Mouse (Mus musculus) erythroid progenitor cell, adult 5-6 weeks (primary cell): Measurements from ENCODE around the gene Abcc6. TPM values are rescaled to one million over a fixed set of nuclear protein-coding genes. Genes with fewer than 3 reads are reported as not detected.
"Not testable (repeated sequence)": the region's sequence is repeated elsewhere in the genome, so short reads cannot be mapped to it uniquely, and the experiment has no call there.

Experiments
- ATAC-seq: replicated peaks from 2 replicates; pipeline ENCODE4 v1.8.0; 2016; ENCODE audit warnings: moderate number of reproducible peaks, mild to moderate bottlenecking, moderate TSS enrichment, inconsistent platforms; ENCODE audit not compliant: poor library complexity, low FRiP score, severe bottlenecking
- total RNA-seq, 2 experiments: library from RNA; stranded (forward) in 1 of 2; stranded (reverse) in 1 of 2; fragments of 150-400 nt in 1 of 2; fragments of 186-747, 209-891 nt in 1 of 2; gene quantifications; 2 replicates each; pipeline versions ENCODE4 v1.2.3 to v1.2.4; 2015 to 2017; ENCODE audit warnings: low replicate concordance in 2 of 2

Abcc6 gene
- total RNA-seq, 2 experiments from 2014 or later: not detected

GRCm38 (mm10) chr7:45943280-45943679 is 86.8 kb downstream of the Abcc6 start:
- not testable (repeated sequence) for ATAC-seq

GRCm38 (mm10) chr7:45941986-45942385 is 88.1 kb downstream of the Abcc6 start:
- no peak for ATAC-seq

GRCm38 (mm10) chr7:45939836-45940235 is 90.3 kb downstream of the Abcc6 start:
- no peak for ATAC-seq

GRCm38 (mm10) chr7:45935114-45935513 is 95.0 kb downstream of the Abcc6 start:
- peak; percentile 52; the same call in 1 of the 2 replicates for ATAC-seq

DNA sequence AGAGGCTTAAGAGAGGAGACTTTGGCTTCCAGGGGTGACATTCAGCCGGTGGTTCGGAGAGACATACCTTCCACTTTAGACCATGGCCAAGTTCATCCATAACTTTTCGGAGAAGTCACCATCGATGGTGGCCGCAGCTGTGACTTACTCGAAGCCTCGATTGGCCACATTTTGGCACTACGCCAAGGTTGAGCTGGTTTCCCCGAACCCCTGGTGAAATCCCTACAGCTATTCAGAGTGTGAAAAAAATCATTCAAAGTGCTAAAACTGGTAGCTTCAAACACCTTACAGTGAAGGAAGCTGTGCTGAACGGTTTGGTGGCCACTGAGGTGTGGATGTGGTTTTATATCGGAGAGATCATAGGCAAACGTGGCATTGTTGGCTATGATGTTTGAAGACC is 96.3 kb downstream of the Abcc6 start:
- not testable (repeated sequence) for ATAC-seq

GRCm38 (mm10) chr7:45929688-45930087 is 100.4 kb downstream of the Abcc6 start:
- no peak for ATAC-seq

- ATAC-seq: no peak
Observed at GRCm38 (mm10) chr7:45928626-45929295, 101.3 kb downstream of the Abcc6 start.

GRCm38 (mm10) chr7:45924429-45924816 is 105.7 kb downstream of the Abcc6 start:
- ATAC-seq: no peak

- ATAC-seq: peak; percentile 55
Observed at GRCm38 (mm10) chr7:45923762-45924428, 106.2 kb downstream of the Abcc6 start, which contains the start of gene Ccdc114. Ccdc114 (plus strand) TSS chr7:45924072.

GRCm38 (mm10) chr7:45922928-45923761 is 107.0 kb downstream of the Abcc6 start:
- ATAC-seq: peak; percentile 85

- ATAC-seq: no peak
Observed at GRCm38 (mm10) chr7:45921950-45922600, 108.0 kb downstream of the Abcc6 start.

DNA sequence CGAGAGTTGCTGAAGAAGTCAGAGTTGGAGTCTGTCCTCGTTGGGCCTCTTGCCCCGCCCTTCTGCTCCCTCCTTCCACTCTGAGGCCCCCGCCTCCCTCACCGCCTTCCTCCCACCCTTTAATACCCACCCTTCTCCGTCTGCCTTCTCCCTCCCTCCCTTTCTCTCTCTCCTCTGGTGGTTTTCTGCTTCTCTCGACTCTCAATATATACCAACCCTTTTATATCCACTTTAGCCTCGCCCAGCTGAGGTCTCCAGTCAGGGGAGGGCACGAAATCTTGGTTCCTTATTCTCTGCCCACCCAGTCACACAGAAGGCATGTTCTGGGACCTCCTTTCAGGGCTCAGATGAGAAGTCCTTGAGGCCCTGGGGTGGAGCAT is 108.9 kb downstream of the Abcc6 start, which contains the start of gene Emp3:
TSS of gene Emp3 (minus strand) at position 163 of the 380 bp plus-strand sequence.
- no peak for ATAC-seq

GRCm38 (mm10) chr7:45920583-45921241 is 109.4 kb downstream of the Abcc6 start:
- no peak for ATAC-seq

DNA sequence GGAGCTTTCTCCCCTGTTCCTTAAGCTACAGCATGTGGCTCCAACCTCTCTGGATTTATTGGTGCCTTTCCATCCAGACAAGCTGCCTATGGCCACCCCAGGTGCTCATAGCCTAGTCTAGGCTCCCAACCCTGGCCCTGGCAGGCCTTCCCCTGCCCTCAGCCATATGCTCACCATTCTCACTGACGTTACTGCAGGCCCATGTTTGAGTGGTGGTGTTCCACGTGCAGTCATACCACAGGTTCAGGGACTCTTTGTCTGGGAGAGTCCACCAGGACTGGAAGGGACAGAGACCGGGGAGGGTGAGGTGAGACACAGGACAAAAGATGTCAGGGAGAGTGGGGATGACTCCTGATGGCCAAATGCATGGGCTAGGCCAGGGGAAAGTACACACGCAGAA is 110.3 kb downstream of the Abcc6 start:
- no peak for ATAC-seq

DNA sequence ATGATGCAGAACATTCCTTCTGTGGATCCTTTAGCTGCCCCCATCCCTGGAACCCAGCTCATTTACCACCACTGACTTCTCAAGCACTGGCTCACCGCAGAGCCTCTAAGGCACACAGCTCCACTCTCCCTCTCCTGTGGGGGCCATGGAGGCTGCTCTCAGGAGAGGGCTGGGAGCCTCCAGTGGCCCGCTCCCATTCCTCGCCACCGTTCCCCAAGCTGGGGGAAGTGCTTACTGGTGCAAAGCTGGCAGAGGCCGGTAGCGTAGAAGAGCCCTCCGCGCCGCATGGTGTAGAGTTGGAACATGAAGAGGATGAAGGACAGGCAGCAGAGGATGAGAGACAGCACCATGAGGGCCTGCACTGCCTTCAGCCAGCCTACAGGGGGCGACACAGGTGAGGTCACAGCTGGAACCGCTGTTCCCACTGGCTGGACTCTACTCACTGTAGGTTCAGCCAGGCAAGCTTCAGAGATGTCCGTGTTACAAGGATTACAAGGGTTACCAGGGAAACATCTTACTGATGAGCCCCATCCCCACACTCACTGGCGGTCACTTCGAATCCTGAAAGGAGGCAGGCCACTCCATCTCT is 110.9 kb downstream of the Abcc6 start:
- ATAC-seq: no peak

DNA sequence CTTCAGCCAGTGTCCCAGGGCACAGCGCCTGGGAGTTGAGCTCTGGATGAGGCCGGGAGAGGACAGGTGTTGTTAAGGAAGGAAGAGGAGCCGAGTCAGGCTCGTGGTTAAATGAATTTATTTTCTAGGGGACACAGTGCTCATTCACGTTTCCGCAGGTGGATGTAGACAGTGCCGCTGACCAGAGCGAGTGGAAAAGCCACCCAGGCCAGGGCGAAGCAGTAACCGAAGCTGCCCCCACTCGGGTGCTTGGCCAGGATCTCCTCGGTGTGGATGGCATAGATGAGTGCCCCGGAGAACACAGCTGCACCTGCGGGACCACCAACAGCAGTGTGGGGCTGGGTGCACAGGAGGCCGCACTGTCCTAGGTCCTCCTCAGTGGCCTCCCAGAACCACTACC is 112.2 kb downstream of the Abcc6 start:
- no peak for ATAC-seq
